ENCODE assay signal across 9 mouse cellular contexts in genomic region chr2:118372901-118373571, GRCm38 (mm10). TPM values are rescaled to one million over a fixed set of nuclear protein-coding genes. Genes with fewer than 3 reads are reported as not detected.
DNase-seq lines count a peak whose midpoint lies in the region; ATAC-seq lines count a peak whose summit lies in the region.
"Had no signal": no experiment of that assay in that cellular context is flagged by ENCODE, and none has a peak within 500 bp of the region (broad histone marks: within the 10 kb centered on the region; RNA-seq: fewer than 3 reads in every experiment).

Gene Gpr176, minus strand, starts transcription at chr2:118373419.

- H3K27me3 ChIP-seq in forebrain, embryonic 14.5 days (replicated peaks; ENCODE audit: control insufficient read depth, insufficient read depth, low read length), result peaks cover 14% of the 10 kb centered on the region; the same call in 1 of the 2 replicates
- H3K27me3 ChIP-seq in hindbrain, embryonic 12.5 days, result peaks cover 27% of the 10 kb centered on the region
- H3K27me3 ChIP-seq in megakaryocyte, embryonic 14.5 days (replicated peaks), result peaks cover 66% of the 10 kb centered on the region

- H3K9me3 ChIP-seq in forebrain, embryonic 14.5 days (replicated peaks; ENCODE audit: control insufficient read depth, low read length), result no peaks in the 10 kb centered on the region
- H3K9me3 ChIP-seq in hindbrain, embryonic 12.5 days (replicated peaks), result no peaks in the 10 kb centered on the region
- peaks cover 13% of the 10 kb centered on the region for H3K9me3 ChIP-seq in megakaryocyte, embryonic 14.5 days

- no peak within 1 kb of the TSS for H3K27ac ChIP-seq in brown adipose tissue, adult 24 weeks (replicated peaks; ENCODE audit: low read depth, low read length)
- peak within 1 kb of the TSS; percentile 33; the same call in 1 of the 2 replicates for H3K27ac ChIP-seq in forebrain, embryonic 14.5 days (ENCODE audit: low read depth, low read length)
- peak within 1 kb of the TSS; percentile 30 for H3K27ac ChIP-seq in hindbrain, embryonic 12.5 days

- peak within 1 kb of the TSS; percentile 99 for H3K4me2 ChIP-seq in forebrain, embryonic 14.5 days (ENCODE audit: low read length)
- H3K4me2 ChIP-seq in hindbrain, embryonic 12.5 days (replicated peaks), result peak within 1 kb of the TSS; percentile 98

- H3K4me3 ChIP-seq in brown adipose tissue, adult 24 weeks (ENCODE audit: insufficient read depth, low read depth, low read length), result peak within 1 kb of the TSS; percentile 49
- peak within 1 kb of the TSS; percentile 52 for H3K4me3 ChIP-seq in forebrain, embryonic 14.5 days (ENCODE audit: low read depth, low read length)
- H3K4me3 ChIP-seq in hindbrain, embryonic 12.5 days, result peak within 1 kb of the TSS; percentile 51
- H3K4me3 ChIP-seq in megakaryocyte, embryonic 14.5 days (replicated peaks), result peak within 1 kb of the TSS; percentile 92

- peak; percentile 74 for DNase-seq in Muller cell, postnatal 12 days (ENCODE audit: inconsistent ontology term)
- DNase-seq in forebrain, embryonic 14.5 days (ENCODE audit: low spot score), result peak; percentile 64
- DNase-seq in layer of hippocampus, postnatal 36 days, result peak; percentile 39 to 42
- peak; percentile 71 to 73 for DNase-seq in right cerebral cortex, postnatal 10 days (ENCODE audit: low spot score in 2 of 2)

- peak within 1 kb of the TSS; percentile 68 for H3K9ac ChIP-seq in forebrain, embryonic 14.5 days (ENCODE audit: low read length)
- H3K9ac ChIP-seq in hindbrain, embryonic 12.5 days, result peak within 1 kb of the TSS; percentile 66

- no peaks in the 10 kb centered on the region for H3K36me3 ChIP-seq in forebrain, embryonic 14.5 days (ENCODE audit: control insufficient read depth, insufficient read depth, low read length)
- no peaks in the 10 kb centered on the region for H3K36me3 ChIP-seq in hindbrain, embryonic 12.5 days
- no peaks in the 10 kb centered on the region for H3K36me3 ChIP-seq in megakaryocyte, embryonic 14.5 days (replicated peaks; ENCODE audit: low read length)

- WGBS in forebrain, embryonic 14.5 days, result under 1% methylated on average over 56 of the region's 59 CpGs
- under 1% methylated on average over 50 of the region's 59 CpGs for WGBS in hindbrain, embryonic 12.5 days

- peak; percentile 80 for ATAC-seq in forebrain, embryonic 14.5 days
- ATAC-seq in hindbrain, embryonic 12.5 days (ENCODE audit: low FRiP score), result peak; percentile 77
- ATAC-seq in activated CD4-positive, CD25-positive, alpha-beta regulatory T cell, adult 4 months, result no peak

- H3K4me1 ChIP-seq in brown adipose tissue, adult 24 weeks (ENCODE audit: control insufficient read depth, insufficient read depth, insufficient read length, low read length), result peaks cover 13% of the 10 kb centered on the region
- peaks cover 6% of the 10 kb centered on the region; the same call in 1 of the 2 replicates for H3K4me1 ChIP-seq in forebrain, embryonic 14.5 days (ENCODE audit: control insufficient read depth, insufficient read depth, low read length)
- H3K4me1 ChIP-seq in hindbrain, embryonic 12.5 days, result peaks cover 15% of the 10 kb centered on the region
- H3K4me1 ChIP-seq in megakaryocyte, embryonic 14.5 days, result peaks cover 21% of the 10 kb centered on the region

RNA-seq across cellular contexts. Expression of gene Gpr176, which starts in this region (rescaled TPM):
- not detected in 2 replicates for polyA plus RNA-seq in brown adipose tissue, adult 24 weeks (2012; ENCODE audit: insufficient read depth, insufficient read length, missing spikeins)
- polyA plus RNA-seq in forebrain, embryonic 14.5 days (2014; fragmentation: Nextera tagmentation; extraction: Ambion mirVana), result 2.8 and 3.0 TPM in 2 replicates
- 1.2 and 1.5 TPM in 2 replicates for polyA plus RNA-seq in hindbrain, embryonic 12.5 days (2016; fragmentation: Nextera tagmentation; extraction: Ambion mirVana)
- 10 to 100 TPM; 11.0 to 12.3 TPM for total RNA-seq in layer of hippocampus, postnatal 36 days (2021)
- polyA plus RNA-seq in megakaryocyte, embryonic 14.5 days (2012; ENCODE audit: insufficient read depth, low replicate concordance), result 0.03 and 0.97 TPM in 2 replicates
- polyA plus RNA-seq in activated CD4-positive, CD25-positive, alpha-beta regulatory T cell, adult 4 months (2017; shearing (Covaris generic)), result under 1 TPM in 1 of 2 experiments, not detected in 1; 0.11 TPM
- total RNA-seq: gastrocnemius, postnatal 36 days had no signal
